Mouse (Mus musculus) frontal cortex, postnatal 10 days (tissue): ENCODE measurements around the gene Chek2.

Experiments used
- DNase-seq, 2 experiments: peaks; one replicate each; pipeline ENCODE4 v3.0.0; 2022; ENCODE audit warnings: low spot score in 2 of 2, mixed read lengths in 1 of 2

Chek2 gene

GRCm38 (mm10) chr5:110898785-110899184 is 59.0 kb downstream of the Chek2 start:
- DNase-seq, result no peak

DNA sequence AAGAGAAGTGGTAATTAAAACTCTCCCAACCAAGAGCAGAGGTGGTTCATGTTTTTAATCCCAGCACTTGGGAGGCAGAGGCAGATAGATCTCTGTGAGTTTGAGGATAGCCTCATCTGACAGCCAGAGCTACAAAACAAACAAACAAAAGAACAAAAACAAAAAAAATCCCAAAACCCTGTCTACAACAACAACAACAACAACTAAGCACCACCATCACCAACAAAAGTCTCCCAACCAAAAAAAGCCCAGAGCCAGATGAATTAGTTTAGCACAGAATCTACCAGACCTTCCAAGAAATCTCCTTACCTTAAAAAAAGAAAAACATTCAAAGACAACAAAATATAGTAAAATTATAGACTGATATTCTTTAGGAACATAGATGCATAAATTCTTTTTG is 60.6 kb downstream of the Chek2 start:
- no peak for DNase-seq

GRCm38 (mm10) chr5:110906708-110907107 is 66.9 kb downstream of the Chek2 start:
- no peak for DNase-seq

GRCm38 (mm10) chr5:110908879-110909278 is 69.1 kb downstream of the Chek2 start:
- no peak for DNase-seq

GRCm38 (mm10) chr5:110909955-110910589 is 70.3 kb downstream of the Chek2 start:
- no peak for DNase-seq

DNA sequence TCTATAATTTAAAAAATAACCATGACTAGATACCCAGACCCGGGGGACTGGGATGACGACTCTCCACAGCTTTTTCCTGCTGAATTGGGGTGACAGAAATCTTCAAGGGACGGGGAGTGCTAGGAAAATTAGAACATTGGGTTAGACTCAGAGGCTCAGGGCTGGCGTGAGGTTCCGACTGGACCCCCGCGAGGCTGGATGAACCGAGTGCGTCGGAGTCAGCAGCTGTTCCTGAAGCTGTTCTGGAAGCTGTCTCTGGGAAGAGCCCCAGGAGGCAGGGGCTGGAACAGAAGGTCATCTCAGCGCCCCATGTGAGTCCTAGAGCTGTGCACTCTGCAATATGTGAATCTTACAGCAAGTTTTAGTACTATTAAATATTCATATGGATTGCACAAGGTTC is 75.1 kb downstream of the Chek2 start:
- DNase-seq, result no peak

GRCm38 (mm10) chr5:110916241-110916640 is 76.5 kb downstream of the Chek2 start:
- no peak for DNase-seq

DNA sequence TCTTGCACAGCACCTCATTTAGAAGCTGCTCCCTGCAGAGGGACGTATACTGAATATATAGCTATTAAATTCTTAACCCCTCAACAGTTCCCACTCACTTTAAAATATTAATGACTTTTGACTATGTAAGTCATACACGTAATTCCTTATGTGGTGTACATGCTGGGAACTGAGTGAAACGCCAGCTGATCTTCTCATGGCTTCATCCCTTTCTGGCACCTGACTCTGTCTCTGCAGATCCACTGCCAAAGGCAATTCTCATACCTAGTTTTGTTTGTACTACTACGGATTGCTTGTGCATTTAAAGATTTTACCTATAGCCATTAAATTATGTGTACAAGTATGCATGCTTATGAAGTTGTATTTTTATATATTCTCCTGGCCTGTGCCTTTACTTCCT is 79.8 kb downstream of the Chek2 start:
- DNase-seq, result no peak

DNA sequence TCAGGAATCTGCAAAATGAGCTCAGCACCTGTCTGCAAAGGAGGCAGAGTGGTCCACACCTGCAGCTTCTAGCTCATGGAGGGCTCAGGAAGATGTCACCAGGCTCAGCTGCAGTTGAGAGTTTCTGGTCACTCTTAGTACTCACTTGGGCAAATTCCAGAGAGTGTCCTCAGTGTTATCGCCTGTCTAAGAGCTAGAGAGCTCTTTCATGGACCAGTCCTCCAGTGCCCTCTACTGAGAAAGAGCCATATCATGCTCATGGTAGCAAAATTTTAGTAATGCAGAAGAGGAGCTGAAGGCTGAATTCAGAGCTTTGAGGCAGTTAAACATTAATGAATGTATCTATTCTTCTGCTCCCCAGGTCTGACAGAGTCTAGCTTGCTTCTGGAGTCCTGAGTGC is 83.6 kb downstream of the Chek2 start:
- no peak for DNase-seq
